Mouse (Mus musculus): ENCODE results near the gene Aqp1. TPM values are rescaled to one million over a fixed set of nuclear protein-coding genes. Genes with fewer than 3 reads are reported as not detected.

Gene Aqp1
- total and polyA plus RNA-seq, 3 experiments: not detected

- in situ Hi-C loops (cut with MboI; ENCODE audit: low pct_ligation_motif_present, low pct_unique_long_range_greater_than_20kb, low sequenced_read_pairs) (no loop called here), dilution Hi-C loops (cut with MboI; ENCODE audit: extremely low pct_ligation_motif_present, extremely low pct_unique_long_range_greater_than_20kb, low sequenced_read_pairs) (no loop called here)
- H3K79me2 ChIP-seq (replicated peaks; ENCODE audit: control insufficient read depth, extremely low read depth, insufficient read depth, poor library complexity, severe bottlenecking): no peaks in the 10 kb centered on the region
- H3K9me3 ChIP-seq (replicated peaks; ENCODE audit: low read length): no peaks in the 10 kb centered on the region
- H3K9ac ChIP-seq (ENCODE audit: insufficient read depth, low read depth): no peak overlapping the region
- TF ChIP-seq ELF1 (IDR thresholded peaks at IDR 0.05; ENCODE audit: low read depth, low read length): no peak
- no peak for TF ChIP-seq UBTF (IDR thresholded peaks at IDR 0.05; ENCODE audit: low read depth, low read length)
- no peak for TF ChIP-seq CHD1 (IDR thresholded peaks at IDR 0.05; ENCODE audit: low read depth, low read length)
- TF ChIP-seq ZMIZ1 (IDR thresholded peaks at IDR 0.05; ENCODE audit: low read depth, low read length): no peak
- no peak for TF ChIP-seq RAD21 (IDR thresholded peaks at IDR 0.05; ENCODE audit: low read depth, low read length)
- TF ChIP-seq GABPA (IDR thresholded peaks at IDR 0.05; ENCODE audit: insufficient replicate concordance, low read depth, low read length): no peak
- no peak for TF ChIP-seq ZC3H11A (IDR thresholded peaks at IDR 0.05; ENCODE audit: low read depth, low read length)
- no peak for TF ChIP-seq CHD2 (IDR thresholded peaks at IDR 0.05; ENCODE audit: low read length)
- no peak for TF ChIP-seq NRF1 (IDR thresholded peaks at IDR 0.05; ENCODE audit: low read depth, low read length)
- TF ChIP-seq CTCF (conservative IDR thresholded peaks at IDR 0.05 in 1 of 2, IDR thresholded peaks at IDR 0.05 in 1 of 2; ENCODE audit: low read depth in 2 of 2, low read length in 2 of 2): no peak
- no peak for TF ChIP-seq SMC3 (IDR thresholded peaks at IDR 0.05; ENCODE audit: low read depth, low read length)
- TF ChIP-seq JUND (conservative IDR thresholded peaks at IDR 0.05; ENCODE audit: low read depth, low read length): no peak
- TF ChIP-seq SIN3A (IDR thresholded peaks at IDR 0.05; ENCODE audit: low read length): no peak
- TF ChIP-seq POLR2A (IDR thresholded peaks at IDR 0.05; ENCODE audit: low read depth, low read length): no peak
- no peak for TF ChIP-seq ETS1 (conservative IDR thresholded peaks at IDR 0.05; ENCODE audit: low read depth, low read length)
- no peak for TF ChIP-seq RCOR1 (conservative IDR thresholded peaks at IDR 0.05; ENCODE audit: low read depth, low read length)
- no peak for TF ChIP-seq MAZ (IDR thresholded peaks at IDR 0.05; ENCODE audit: low read depth, low read length)
- TF ChIP-seq ZNF384 (IDR thresholded peaks at IDR 0.05; ENCODE audit: low read depth, low read length): no peak
- TF ChIP-seq BHLHE40 (IDR thresholded peaks at IDR 0.05; ENCODE audit: low read depth, low read length): no peak
- no peak for TF ChIP-seq MYC (IDR thresholded peaks at IDR 0.05; ENCODE audit: low read depth, low read length)
- no peaks in the 10 kb centered on the region for H3K36me3 ChIP-seq (replicated peaks in 1 of 2; ENCODE audit: control insufficient read depth in 1 of 2, insufficient read depth in 1 of 2, low read length in 1 of 2)
- no peak for DNase-seq (ENCODE audit: extremely low read depth)
- H3K27me3 ChIP-seq (replicated peaks): peaks cover 81% of the 10 kb centered on the region
- H3K4me2 ChIP-seq (ENCODE audit: insufficient read depth, low read depth, poor library complexity, severe bottlenecking): no peak overlapping the region
- peaks cover 0 to 5% of the 10 kb centered on the region in 2 experiments; a peak in 2 of 4 replicates for H3K4me1 ChIP-seq (ENCODE audit: control insufficient read depth in 1 of 2, insufficient read depth in 2 of 2)
- no peak overlapping the region for H3K27ac ChIP-seq (ENCODE audit: insufficient read depth, low read depth)
- no peak overlapping the region for H3K4me3 ChIP-seq (replicated peaks in 1 of 3; ENCODE audit: low read depth in 2 of 3, low read length in 2 of 3, poor library complexity in 1 of 3)
Measured at GRCm38 (mm10) chr6:55299482-55299881, 36.8 kb upstream of the Aqp1 start.

GRCm38 (mm10) chr6:55299917-55300316 is 36.3 kb upstream of the Aqp1 start:
- DNase-seq (ENCODE audit: extremely low read depth): no peak
- Histone ChIP-seq H3K79me2 (replicated peaks; ENCODE audit: control insufficient read depth, extremely low read depth, insufficient read depth, poor library complexity, severe bottlenecking) (no peaks in the 10 kb centered on the region), H3K27me3 (replicated peaks) (peaks cover 80% of the 10 kb centered on the region), H3K4me2 (ENCODE audit: insufficient read depth, low read depth, poor library complexity, severe bottlenecking) (no peak overlapping the region), H3K4me1 (ENCODE audit: control insufficient read depth in 1 of 2, insufficient read depth in 2 of 2) (peaks cover 0 to under 1% of the 10 kb centered on the region in 2 experiments; a peak in 2 of 4 replicates), H3K9ac (ENCODE audit: insufficient read depth, low read depth) (no peak overlapping the region), H3K4me3 (replicated peaks in 1 of 3; ENCODE audit: low read depth in 2 of 3, low read length in 2 of 3, poor library complexity in 1 of 3) (no peak overlapping the region), H3K36me3 (replicated peaks in 1 of 2; ENCODE audit: control insufficient read depth in 1 of 2, insufficient read depth in 1 of 2, low read length in 1 of 2) (no peaks in the 10 kb centered on the region), H3K27ac (ENCODE audit: insufficient read depth, low read depth) (no peak overlapping the region), H3K9me3 (replicated peaks; ENCODE audit: low read length) (no peaks in the 10 kb centered on the region)
- TF ChIP-seq PAX5 (IDR thresholded peaks at IDR 0.05; ENCODE audit: low read length) (no peak), ZNF384 (IDR thresholded peaks at IDR 0.05; ENCODE audit: low read depth, low read length) (no peak), MAZ (IDR thresholded peaks at IDR 0.05; ENCODE audit: low read depth, low read length) (no peak), RAD21 (IDR thresholded peaks at IDR 0.05; ENCODE audit: low read depth, low read length) (no peak)
- dilution Hi-C loops (cut with MboI; ENCODE audit: extremely low pct_ligation_motif_present, extremely low pct_unique_long_range_greater_than_20kb, low sequenced_read_pairs): no loop called here
- in situ Hi-C loops (cut with MboI; ENCODE audit: low pct_ligation_motif_present, low pct_unique_long_range_greater_than_20kb, low sequenced_read_pairs): no loop called here

All from CH12.LX (cell line).